Mouse (Mus musculus) heart, embryonic 13.5 days (tissue): ENCODE data around the gene Nol12. TPM values are rescaled to one million over a fixed set of nuclear protein-coding genes. Genes with fewer than 3 reads are reported as not detected.

Source experiments
- ATAC-seq: fragments of 200-750 bp; cut with Nextera tagmentation; 2 replicates; pipeline ENCODE4 v1.8.0; 2017; ENCODE audit warnings: moderate TSS enrichment; ENCODE audit not compliant: insufficient number of reproducible peaks, low FRiP score, low TSS enrichment; ENCODE audit errors: extremely low read depth
- H3K27ac ChIP-seq: fragments of 300-500 bp; sonication (generic); replicated peaks from 2 replicates; pipeline ENCODE4 v1.5.1; 2015; ENCODE audit warnings: moderate library complexity, mild to moderate bottlenecking, inconsistent platforms
- H3K27me3 ChIP-seq: fragments of 300-500 bp; sonication (generic); replicated peaks from 2 replicates; pipeline ENCODE4 v1.6.1; 2015; ENCODE audit warnings: mild to moderate bottlenecking, inconsistent platforms
- H3K36me3 ChIP-seq: fragments of 300-500 bp; sonication (generic); 2 replicates; pipeline ENCODE4 v1.6.1; 2015; ENCODE audit warnings: mild to moderate bottlenecking, inconsistent platforms
- H3K4me1 ChIP-seq: fragments of 300-500 bp; sonication (generic); 2 replicates; pipeline ENCODE4 v1.6.1; 2015; ENCODE audit warnings: inconsistent platforms
- H3K4me2 ChIP-seq: fragments of 300-500 bp; sonication (generic); 2 replicates; pipeline ENCODE4 v1.6.1; 2015; ENCODE audit warnings: inconsistent platforms, mild to moderate bottlenecking, moderate library complexity
- H3K4me3 ChIP-seq: fragments of 300-500 bp; sonication (generic); 2 replicates; pipeline ENCODE4 v1.5.1; 2015; ENCODE audit warnings: moderate library complexity, mild to moderate bottlenecking, inconsistent platforms
- H3K9ac ChIP-seq: fragments of 300-500 bp; sonication (generic); 2 replicates; pipeline ENCODE4 v1.6.1; 2015; ENCODE audit warnings: inconsistent platforms, mild to moderate bottlenecking, moderate library complexity
- H3K9me3 ChIP-seq: fragments of 300-500 bp; sonication (generic); 2 replicates; pipeline ENCODE4 v1.6.1; 2016; ENCODE audit warnings: inconsistent platforms
- WGBS: fragments of 180-500 bp; shearing (Covaris S2); methylation state at CpG from one replicate; pipeline ENCODE4 v1.1.7; 2015; ENCODE audit warnings: mixed read lengths; 5-methylcytosine and 5-hydroxymethylcytosine counted together
- polyA plus RNA-seq: library from polyadenylated mRNA; unstranded; fragments of >200 nt; fragmentation: Nextera tagmentation; extraction: Ambion mirVana; gene quantifications from 2 replicates; pipeline ENCODE4 v1.2.1, GENCODE M21; 2015

Gene Nol12
- polyA plus RNA-seq, 1 experiment from 2014 or later = 42.9 TPM

DNA sequence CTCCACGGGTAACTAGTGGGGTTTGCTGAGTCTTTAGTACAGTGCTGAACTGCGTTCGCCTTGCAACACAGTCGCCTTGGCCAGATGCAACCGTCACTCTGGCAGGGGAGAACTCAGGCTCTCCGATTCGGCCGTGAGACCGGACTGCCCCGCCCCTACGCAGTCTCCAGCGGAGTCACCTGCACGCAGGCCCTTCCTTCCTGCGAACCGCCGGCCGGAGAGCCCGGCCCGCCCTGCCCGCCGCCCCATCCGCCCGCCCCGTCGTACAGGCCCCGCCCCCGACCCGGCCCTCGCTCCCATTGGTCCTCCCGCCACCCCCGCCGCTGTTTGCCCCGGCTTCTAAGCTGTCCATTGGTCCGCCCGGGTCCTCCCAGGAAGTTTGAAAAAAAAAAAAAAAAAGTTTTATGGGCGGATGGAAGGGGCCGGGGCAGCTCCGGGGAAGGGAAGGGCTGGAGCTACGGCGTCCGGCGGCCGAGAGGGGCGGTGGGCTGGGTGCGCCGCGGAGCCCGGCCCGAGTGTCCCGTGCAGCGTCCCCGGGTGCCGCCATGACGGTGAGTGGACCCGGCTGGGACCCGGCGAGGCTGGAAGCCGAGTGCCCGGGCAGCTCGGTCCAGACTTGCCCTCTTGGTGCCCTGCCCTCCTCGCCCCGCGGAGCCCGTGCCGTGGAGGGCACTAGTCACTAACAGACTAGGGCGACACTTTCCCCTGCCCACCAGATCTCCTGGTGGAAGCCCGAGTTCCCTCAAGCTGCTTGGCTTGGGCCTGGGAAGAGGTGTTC lies 48.1 kb downstream of the Nol12 start:
- under 1% methylated on average over 62 of the region's 67 CpGs for WGBS
- ATAC-seq = peak; percentile 81
- peak overlapping the region; percentile 90 for H3K4me2 ChIP-seq
- H3K9ac ChIP-seq = peak overlapping the region; percentile 96
- H3K4me1 ChIP-seq = peaks cover 74% of the 10 kb centered on the region
- H3K27me3 ChIP-seq = no peaks in the 10 kb centered on the region
- peak overlapping the region; percentile 95 for H3K27ac ChIP-seq
- no peaks in the 10 kb centered on the region for H3K9me3 ChIP-seq
- H3K4me3 ChIP-seq = peak overlapping the region; percentile 97
- peaks cover 2% of the 10 kb centered on the region for H3K36me3 ChIP-seq

DNA sequence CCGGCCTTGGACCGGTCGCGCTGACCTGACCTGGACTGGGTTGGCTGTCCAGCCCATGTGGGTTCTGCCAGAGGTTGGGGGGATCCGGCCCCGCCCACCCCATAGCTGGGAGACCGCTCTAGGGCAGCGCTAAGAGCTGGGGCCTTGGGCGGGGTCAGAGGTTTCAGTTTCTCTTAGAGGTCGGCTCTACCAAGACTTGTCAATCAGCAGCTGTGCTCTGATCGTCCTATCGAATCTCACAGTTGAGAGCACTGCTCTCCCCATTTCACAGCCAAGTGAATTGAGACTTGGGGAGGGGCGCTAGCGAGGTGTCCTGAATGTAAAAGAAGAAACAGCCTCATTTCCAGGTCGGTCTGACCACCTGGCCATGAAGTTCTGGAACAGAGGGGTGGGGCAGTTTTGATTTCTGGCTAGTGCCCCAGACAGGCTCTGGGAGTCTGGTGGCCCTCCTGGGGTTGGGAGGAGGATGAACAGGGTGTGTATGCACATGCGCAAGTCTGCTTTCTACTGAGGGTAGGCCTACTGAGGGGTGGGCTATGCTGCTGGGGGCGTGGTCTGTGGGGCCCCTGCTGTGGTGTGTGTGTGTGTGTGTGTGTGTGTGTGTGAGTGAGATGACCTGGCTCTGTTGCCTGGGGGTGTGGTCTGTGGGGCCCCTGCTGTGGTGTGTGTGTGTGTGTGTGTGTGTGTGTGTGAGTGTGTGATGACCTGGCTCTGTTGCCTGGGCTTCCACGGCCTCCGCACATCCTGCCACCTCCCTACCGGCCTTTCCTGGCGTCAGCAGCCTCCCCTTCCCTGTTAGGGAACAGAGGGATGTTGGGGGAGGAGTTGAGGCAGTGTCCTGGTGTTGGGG lies 48.9 kb downstream of the Nol12 start:
- H3K27me3 ChIP-seq = no peaks in the 10 kb centered on the region
- no peaks in the 10 kb centered on the region for H3K9me3 ChIP-seq
- peaks cover 10% of the 10 kb centered on the region for H3K36me3 ChIP-seq
- H3K27ac ChIP-seq = peak overlapping the region; percentile 95
- H3K4me1 ChIP-seq = peaks cover 76% of the 10 kb centered on the region
- peak overlapping the region; percentile 96 for H3K9ac ChIP-seq
- H3K4me3 ChIP-seq = peak overlapping the region; percentile 97
- H3K4me2 ChIP-seq = peak overlapping the region; percentile 90
- peak; percentile 55 for ATAC-seq
- WGBS = 1% methylated on average over 21 of the region's 21 CpGs

- H3K36me3 ChIP-seq = peaks cover 17% of the 10 kb centered on the region
- H3K9ac ChIP-seq = peak overlapping the region; percentile 96
- no peaks in the 10 kb centered on the region for H3K27me3 ChIP-seq
- H3K4me1 ChIP-seq = peaks cover 76% of the 10 kb centered on the region
- H3K4me3 ChIP-seq = peak overlapping the region; percentile 97
- no peak for ATAC-seq
- H3K9me3 ChIP-seq = no peaks in the 10 kb centered on the region
- H3K4me2 ChIP-seq = peak overlapping the region; percentile 90
- H3K27ac ChIP-seq = peak overlapping the region; percentile 95
- WGBS = 24% methylated on average over 5 of the region's 5 CpGs
These were observed 49.6 kb downstream of the Nol12 start for GRCm38 (mm10) chr15:78984286-78984778.

- WGBS = 39% methylated on average over 11 of the region's 11 CpGs
- H3K9ac ChIP-seq = peak overlapping the region; percentile 63
- ATAC-seq = no peak
- no peak overlapping the region for H3K4me2 ChIP-seq
- H3K4me1 ChIP-seq = peaks cover 76% of the 10 kb centered on the region
- H3K9me3 ChIP-seq = no peaks in the 10 kb centered on the region
- no peaks in the 10 kb centered on the region for H3K27me3 ChIP-seq
- H3K27ac ChIP-seq = no peak overlapping the region
- H3K36me3 ChIP-seq = peaks cover 40% of the 10 kb centered on the region
- H3K4me3 ChIP-seq = no peak overlapping the region
These were observed 51.9 kb downstream of the Nol12 start for GRCm38 (mm10) chr15:78986536-78987220.

DNA sequence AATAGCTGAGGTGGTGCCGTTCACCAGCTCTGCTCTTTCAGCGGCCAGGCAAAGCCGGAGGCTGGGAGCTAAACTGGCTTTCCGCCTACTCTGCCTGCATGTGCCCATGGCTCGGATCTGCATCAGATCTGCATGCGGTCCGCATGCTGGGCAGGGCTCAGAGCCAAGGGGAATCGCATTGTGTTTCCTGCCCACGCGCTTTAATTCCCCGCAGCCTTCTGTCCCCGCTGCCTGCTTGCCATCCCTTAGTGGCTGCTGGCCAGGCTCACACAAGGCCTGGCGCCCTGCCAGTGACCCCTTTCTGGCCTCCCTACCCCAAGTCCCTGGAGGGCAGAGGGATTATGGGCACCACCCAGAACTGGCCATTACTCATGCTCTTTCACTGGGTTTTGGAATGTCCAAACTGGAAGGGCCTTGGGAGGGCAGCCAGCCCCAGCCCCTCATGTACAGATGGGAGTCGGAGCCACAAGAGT lies 53.8 kb downstream of the Nol12 start:
- Histone ChIP-seq H3K4me3 (no peak overlapping the region), H3K9ac (peak overlapping the region; percentile 63), H3K27me3 (no peaks in the 10 kb centered on the region), H3K4me1 (peaks cover 67% of the 10 kb centered on the region), H3K27ac (peak overlapping the region; percentile 62), H3K4me2 (peak overlapping the region; percentile 18; the same call in 1 of the 2 replicates), H3K36me3 (peaks cover 59% of the 10 kb centered on the region), H3K9me3 (no peaks in the 10 kb centered on the region)
- WGBS = 53% methylated on average over 14 of the region's 14 CpGs
- ATAC-seq = no peak

- Histone ChIP-seq H3K27me3 (no peaks in the 10 kb centered on the region), H3K4me2 (no peak overlapping the region), H3K9ac (peak overlapping the region; percentile 63), H3K4me1 (peaks cover 58% of the 10 kb centered on the region), H3K9me3 (no peaks in the 10 kb centered on the region), H3K27ac (peak overlapping the region; percentile 62), H3K4me3 (no peak overlapping the region), H3K36me3 (peaks cover 68% of the 10 kb centered on the region)
- WGBS = 74% methylated on average over 14 of the region's 14 CpGs
- no peak for ATAC-seq
These were observed 54.7 kb downstream of the Nol12 start for GRCm38 (mm10) chr15:78989152-78990092.

DNA sequence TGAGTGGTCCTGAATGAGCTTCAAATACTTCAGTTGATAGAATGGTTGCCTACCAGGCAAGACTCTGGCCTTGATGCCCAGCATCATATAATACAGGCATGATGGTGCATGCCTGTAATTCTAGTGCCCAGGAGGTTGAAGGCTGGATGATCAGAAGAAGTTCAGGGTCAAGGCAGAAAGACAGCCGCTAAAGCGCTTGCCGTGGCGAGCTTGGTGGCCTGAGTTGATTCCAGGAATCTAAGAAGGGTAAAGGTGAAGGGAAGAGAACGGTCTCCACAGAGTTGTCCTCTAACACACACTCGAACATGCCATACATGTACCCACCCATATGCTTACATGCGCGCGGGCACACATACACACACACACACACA lies 55.3 kb downstream of the Nol12 start:
- Histone ChIP-seq H3K9ac (no peak overlapping the region), H3K4me2 (no peak overlapping the region), H3K4me3 (no peak overlapping the region), H3K27me3 (no peaks in the 10 kb centered on the region), H3K36me3 (peaks cover 74% of the 10 kb centered on the region), H3K4me1 (peaks cover 52% of the 10 kb centered on the region), H3K9me3 (no peaks in the 10 kb centered on the region), H3K27ac (peak overlapping the region; percentile 62)
- WGBS = 84% methylated on average over 9 of the region's 9 CpGs
- no peak for ATAC-seq

GRCm38 (mm10) chr15:78990970-78991525 lies 56.3 kb downstream of the Nol12 start:
- no peak overlapping the region for H3K4me3 ChIP-seq
- H3K4me1 ChIP-seq = peaks cover 43% of the 10 kb centered on the region
- no peak overlapping the region for H3K4me2 ChIP-seq
- H3K9ac ChIP-seq = no peak overlapping the region
- H3K27ac ChIP-seq = no peak overlapping the region
- no peak for ATAC-seq
- WGBS = 91% methylated on average over 25 of the region's 25 CpGs
- H3K9me3 ChIP-seq = no peaks in the 10 kb centered on the region
- peaks cover 84% of the 10 kb centered on the region for H3K36me3 ChIP-seq
- no peaks in the 10 kb centered on the region for H3K27me3 ChIP-seq

DNA sequence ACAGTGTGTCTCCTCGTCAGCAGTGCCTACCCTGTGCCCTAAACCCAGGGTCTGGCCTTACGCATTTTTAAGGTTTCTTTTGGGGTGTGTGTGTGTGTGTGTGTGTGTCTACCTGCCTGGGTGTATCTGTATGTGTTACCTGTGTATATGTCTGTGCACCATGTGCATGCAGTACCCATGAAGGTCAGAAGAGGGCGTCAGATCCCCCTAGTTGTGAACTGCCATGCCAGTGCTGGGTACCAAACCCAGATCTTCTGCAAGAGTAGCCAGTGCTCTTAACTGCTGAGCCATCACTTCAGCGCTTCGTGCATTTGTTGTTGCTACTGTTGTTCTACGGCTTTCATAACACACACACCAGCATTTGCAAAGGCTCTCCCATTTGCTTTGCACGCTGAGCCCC lies 57.5 kb downstream of the Nol12 start:
- Histone ChIP-seq H3K27me3 (no peaks in the 10 kb centered on the region), H3K4me3 (no peak overlapping the region), H3K27ac (no peak overlapping the region), H3K4me1 (peaks cover 31% of the 10 kb centered on the region), H3K9ac (no peak overlapping the region), H3K9me3 (no peaks in the 10 kb centered on the region), H3K4me2 (no peak overlapping the region), H3K36me3 (peaks cover 95% of the 10 kb centered on the region)
- no peak for ATAC-seq
- WGBS = 88% methylated on average over 7 of the region's 7 CpGs

- H3K9me3 ChIP-seq = no peaks in the 10 kb centered on the region
- no peak overlapping the region for H3K9ac ChIP-seq
- no peak overlapping the region for H3K4me2 ChIP-seq
- WGBS = 89% methylated on average over 24 of the region's 24 CpGs
- H3K4me1 ChIP-seq = peaks cover 30% of the 10 kb centered on the region
- no peak for ATAC-seq
- no peaks in the 10 kb centered on the region for H3K27me3 ChIP-seq
- H3K4me3 ChIP-seq = no peak overlapping the region
- H3K36me3 ChIP-seq = peaks cover 97% of the 10 kb centered on the region
- no peak overlapping the region for H3K27ac ChIP-seq
These were observed 58.2 kb downstream of the Nol12 start for GRCm38 (mm10) chr15:78992925-78993324.
